Comparison of ENCODE assay signal across 8 mouse cellular contexts in the genomic region with DNA sequence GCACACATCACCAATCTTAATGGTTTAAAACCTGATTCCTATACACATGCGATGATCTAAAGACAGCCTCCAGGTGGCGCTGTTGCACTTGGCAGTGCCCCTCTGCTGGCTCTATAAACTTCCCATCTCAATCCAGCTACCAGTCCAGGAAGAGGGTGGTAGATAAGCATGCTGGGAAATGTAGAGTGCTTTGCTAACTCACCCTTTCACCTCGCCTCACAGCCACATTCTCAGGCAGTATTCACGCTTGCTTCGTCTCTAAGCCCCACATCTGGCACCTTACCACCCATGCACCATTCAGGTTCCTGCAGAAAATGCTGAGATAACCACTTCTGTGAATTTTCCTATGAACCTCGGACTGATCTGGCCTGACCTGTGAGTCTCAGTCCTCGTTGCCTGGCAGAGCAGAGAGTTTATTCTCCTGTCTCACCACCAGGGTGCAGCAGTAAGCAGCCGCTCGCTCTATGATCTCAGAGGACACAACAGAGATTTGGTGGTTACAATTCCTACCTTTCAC. TPM values are rescaled to one million over a fixed set of nuclear protein-coding genes. Genes with fewer than 3 reads are reported as not detected.
DNase-seq lines count a peak whose midpoint lies in the region; ATAC-seq and TF ChIP-seq lines count a peak whose summit lies in the region.

No protein-coding gene starts in this region.

- WGBS in lung, embryonic 15.5 days: 14% methylated on average over 9 of the region's 9 CpGs
- 8% methylated on average over 9 of the region's 9 CpGs for WGBS in olfactory bulb, adult 2 months
- WGBS in thymus, adult 2 months: 3% methylated on average over 9 of the region's 9 CpGs

- ATAC-seq in frontal cortex, adult (ENCODE audit: low TSS enrichment): peak; percentile 64
- ATAC-seq in hematopoietic stem cell, adult 5-6 weeks (replicated peaks in 1 of 2; ENCODE audit: insufficient read depth in 1 of 2, low FRiP score in 2 of 2, low TSS enrichment in 1 of 2, low read depth in 1 of 2, poor library complexity in 2 of 2, severe bottlenecking in 2 of 2): peak; percentile 80 to 88
- ATAC-seq in lung, embryonic 15.5 days (ENCODE audit: borderline replicate concordance, extremely low read depth, low FRiP score, low TSS enrichment): peak; percentile 89

- TF ChIP-seq CTCF in olfactory bulb, adult 2 months (IDR thresholded peaks at IDR 0.05; ENCODE audit: insufficient read depth, low read depth, low read length): peak; percentile 47; the same call in 1 of the 2 replicates
- peak; percentile 64; the same call in 1 of the 2 replicates for TF ChIP-seq CTCF in thymus, adult 2 months (IDR thresholded peaks at IDR 0.05; ENCODE audit: borderline replicate concordance, control insufficient read depth, extremely low read depth, insufficient read depth, low read length, poor library complexity)

- TF ChIP-seq POLR2A in olfactory bulb, adult 2 months (IDR thresholded peaks at IDR 0.05; ENCODE audit: insufficient read depth, low read depth, low read length): no peak
- no peak for TF ChIP-seq POLR2A in thymus, adult 2 months (IDR thresholded peaks at IDR 0.05; ENCODE audit: control insufficient read depth, extremely low read depth, insufficient read depth, low read length, poor library complexity)

- no peaks in the 10 kb centered on the region for H3K9me3 ChIP-seq in lung, embryonic 15.5 days

- peak; percentile 79 for DNase-seq in MEL-GATA-1-ER (ENCODE audit: extremely low read depth, low read depth)
- peak; percentile 76 for DNase-seq in cerebellum, adult 8-10 months
- peak; percentile 60 to 78 for DNase-seq in layer of hippocampus, adult 8-10 months (ENCODE audit: low spot score in 2 of 2)
- peak; percentile 75 for DNase-seq in thymus, adult 2 months

- no peaks in the 10 kb centered on the region for H3K27me3 ChIP-seq in lung, embryonic 15.5 days
- no peaks in the 10 kb centered on the region for H3K27me3 ChIP-seq in thymus, adult 2 months (ENCODE audit: control insufficient read depth, insufficient read depth, low read length)

- no peaks in the 10 kb centered on the region for H3K4me1 ChIP-seq in lung, embryonic 15.5 days
- H3K4me1 ChIP-seq in olfactory bulb, adult 2 months (ENCODE audit: control insufficient read depth, insufficient read depth, low read length): no peaks in the 10 kb centered on the region
- H3K4me1 ChIP-seq in thymus, adult 2 months (replicated peaks; ENCODE audit: control insufficient read depth, insufficient read depth, low read length): peaks cover 8% of the 10 kb centered on the region

- H3K27ac ChIP-seq in lung, embryonic 15.5 days: peak overlapping the region; percentile 57; the same call in 1 of the 2 replicates
- peak overlapping the region; percentile 35 for H3K27ac ChIP-seq in olfactory bulb, adult 2 months (ENCODE audit: insufficient read depth, low read depth, low read length)
- H3K27ac ChIP-seq in thymus, adult 2 months (ENCODE audit: control insufficient read depth, insufficient read depth, low read length): no peak overlapping the region

- no peak overlapping the region for H3K9ac ChIP-seq in lung, embryonic 15.5 days

- H3K4me3 ChIP-seq in lung, embryonic 15.5 days: peak overlapping the region; percentile 37
- peak overlapping the region; percentile 31 for H3K4me3 ChIP-seq in olfactory bulb, adult 2 months (ENCODE audit: insufficient read depth, low read depth, low read length)
- H3K4me3 ChIP-seq in thymus, adult 2 months (ENCODE audit: control insufficient read depth, insufficient read depth, low read length): peak overlapping the region; percentile 35

- peaks cover 15% of the 10 kb centered on the region for H3K36me3 ChIP-seq in lung, embryonic 15.5 days
- no peaks in the 10 kb centered on the region for H3K36me3 ChIP-seq in thymus, adult 2 months (ENCODE audit: control insufficient read depth, insufficient read depth, low read length)

- peak overlapping the region; percentile 58 for H3K4me2 ChIP-seq in lung, embryonic 15.5 days

RNA-seq across cellular contexts. Expression of a gene that starts 46.7 kb away (rescaled TPM):
- total RNA-seq in hematopoietic stem cell, adult 5-6 weeks (2017): 6.4 and 13.3 TPM in 2 replicates
- total RNA-seq in layer of hippocampus, adult 8-10 months (2022): 10 to 100 TPM; 29.9 to 40.8 (median 36.2) TPM
- polyA plus RNA-seq in lung, embryonic 15.5 days (2015; fragmentation: Nextera tagmentation; extraction: Ambion mirVana): 15.2 and 16.5 TPM in 2 replicates
- polyA plus RNA-seq in olfactory bulb, adult 2 months (2012; ENCODE audit: insufficient read depth, insufficient read length, low replicate concordance, missing spikeins): not detected in 2 replicates
- polyA plus RNA-seq in thymus, adult 2 months (2012; rRNA removed): 1.9 and 2.6 TPM in 2 replicates
